Mouse (Mus musculus) lung, embryonic 14.5 days (tissue): ENCODE results near the gene Pced1a. TPM values are rescaled to one million over a fixed set of nuclear protein-coding genes. Genes with fewer than 3 reads are reported as not detected.
A peak's percentile ranks its signal among the peaks of the same experiment; 100 is the strongest.

Experiments
- ATAC-seq: fragments of 200-750 bp; cut with Nextera tagmentation; 2 replicates; pipeline ENCODE4 v1.8.0; 2017; ENCODE audit warnings: mild to moderate bottlenecking, moderate TSS enrichment, moderate library complexity; ENCODE audit not compliant: insufficient read depth
- DNase-seq: peaks from one replicate; pipeline ENCODE4 v3.0.0-alpha.2; 2015
- H3K27ac ChIP-seq: fragments of 300-500 bp; sonication (generic); 2 replicates; pipeline ENCODE4 v1.5.1; 2014; ENCODE audit warnings: low read depth, mild to moderate bottlenecking, moderate library complexity
- H3K27me3 ChIP-seq: fragments of 300-500 bp; sonication (generic); 2 replicates; pipeline ENCODE4 v1.6.1; 2014; ENCODE audit warnings: low read length, control low read depth; ENCODE audit not compliant: insufficient read depth
- H3K36me3 ChIP-seq: fragments of 300-500 bp; sonication (generic); 2 replicates; pipeline ENCODE4 v1.6.1; 2014; ENCODE audit warnings: control low read depth; ENCODE audit not compliant: insufficient read depth
- H3K4me1 ChIP-seq: fragments of 300-500 bp; sonication (generic); 2 replicates; pipeline ENCODE4 v1.6.1; 2014; ENCODE audit warnings: antibody characterized with exemption, control low read depth; ENCODE audit not compliant: insufficient read depth
- H3K4me2 ChIP-seq: fragments of 300-500 bp; sonication (generic); 2 replicates; pipeline ENCODE4 v1.6.1; 2014; ENCODE audit warnings: mild to moderate bottlenecking
- H3K4me3 ChIP-seq: fragments of 300-500 bp; sonication (generic); 2 replicates; pipeline ENCODE4 v1.5.1; 2014; ENCODE audit warnings: low read depth, low read length
- H3K9ac ChIP-seq: fragments of 300-500 bp; sonication (generic); 2 replicates; pipeline ENCODE4 v1.6.1; 2014
- H3K9me3 ChIP-seq: fragments of 300-500 bp; sonication (generic); 2 replicates; pipeline ENCODE4 v1.6.1; 2016; ENCODE audit warnings: low read depth, low read length, control low read depth
- CTCF ChIP-seq: IDR thresholded peaks from 2 replicates; pipeline ENCODE4 v1.5.1; 2016; ENCODE audit warnings: antibody characterized with exemption, low read depth
- WGBS: fragments of 180-500 bp; shearing (Covaris S2); extraction: QIAGEN DNeasy Blood & Tissue Kit; methylation state at CpG from one replicate; pipeline ENCODE4 v1.1.7; 2014; 5-methylcytosine and 5-hydroxymethylcytosine counted together
- polyA plus RNA-seq: library from polyadenylated mRNA; unstranded; fragments of >200 nt; fragmentation: Nextera tagmentation; extraction: Ambion mirVana; gene quantifications from 2 replicates; pipeline ENCODE4 v1.2.1, GENCODE M21; 2014

Pced1a gene
- polyA plus RNA-seq, 1 experiment from 2014 or later, result 13.5 TPM

DNA sequence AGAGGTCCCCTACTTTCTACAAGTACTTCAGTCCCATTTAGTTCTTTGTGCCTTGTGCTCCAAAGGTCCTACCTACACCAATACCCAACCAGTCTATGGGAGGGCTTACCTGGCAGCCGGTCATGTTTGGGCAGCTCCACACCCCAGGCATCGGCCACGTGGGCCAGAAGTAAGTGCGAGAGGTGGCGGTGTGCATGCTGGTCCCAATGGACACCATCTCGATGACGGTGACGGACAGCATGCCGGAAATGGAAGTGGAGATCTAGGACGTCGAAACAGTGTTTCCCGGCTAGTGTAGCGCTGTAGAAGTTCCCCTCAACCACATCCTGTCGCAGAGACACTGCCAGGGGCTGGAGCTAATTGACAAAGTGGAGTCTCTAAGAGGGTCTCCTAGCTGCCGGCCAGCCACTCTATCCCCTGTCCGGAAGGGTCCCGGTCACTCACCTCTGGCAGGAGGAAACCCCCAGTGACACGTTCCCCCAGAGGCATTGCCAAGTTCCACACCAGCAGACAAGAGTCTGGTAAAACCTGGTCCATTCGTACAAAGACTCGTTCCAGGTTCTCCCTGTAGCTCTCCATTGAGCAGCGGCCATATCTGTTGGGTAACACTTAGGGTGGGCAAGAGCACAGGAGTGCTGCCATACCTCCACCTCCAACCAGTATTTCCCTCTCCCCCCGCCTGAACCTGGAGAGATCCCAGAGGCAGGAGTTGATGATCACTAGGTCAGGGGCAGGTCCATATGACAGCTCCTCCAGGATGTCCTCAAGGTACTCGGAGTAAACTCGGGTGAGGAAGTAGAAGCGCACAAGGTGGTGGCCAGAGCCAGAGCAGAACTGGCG is 2.5 kb downstream of the Pced1a start:
- peaks cover 14% of the 10 kb centered on the region; the same call in 1 of the 2 replicates for H3K4me1 ChIP-seq
- no peak for ATAC-seq
- H3K27ac ChIP-seq, result no peak overlapping the region
- no peak overlapping the region for H3K9ac ChIP-seq
- H3K4me2 ChIP-seq, result no peak overlapping the region
- no peak for TF ChIP-seq CTCF
- WGBS, result 95% methylated on average over 26 of the region's 26 CpGs
- no peaks in the 10 kb centered on the region for H3K9me3 ChIP-seq
- no peak overlapping the region for H3K4me3 ChIP-seq
- no peaks in the 10 kb centered on the region for H3K27me3 ChIP-seq
- DNase-seq, result no peak
- peaks cover 23% of the 10 kb centered on the region; the same call in 1 of the 2 replicates for H3K36me3 ChIP-seq

DNA sequence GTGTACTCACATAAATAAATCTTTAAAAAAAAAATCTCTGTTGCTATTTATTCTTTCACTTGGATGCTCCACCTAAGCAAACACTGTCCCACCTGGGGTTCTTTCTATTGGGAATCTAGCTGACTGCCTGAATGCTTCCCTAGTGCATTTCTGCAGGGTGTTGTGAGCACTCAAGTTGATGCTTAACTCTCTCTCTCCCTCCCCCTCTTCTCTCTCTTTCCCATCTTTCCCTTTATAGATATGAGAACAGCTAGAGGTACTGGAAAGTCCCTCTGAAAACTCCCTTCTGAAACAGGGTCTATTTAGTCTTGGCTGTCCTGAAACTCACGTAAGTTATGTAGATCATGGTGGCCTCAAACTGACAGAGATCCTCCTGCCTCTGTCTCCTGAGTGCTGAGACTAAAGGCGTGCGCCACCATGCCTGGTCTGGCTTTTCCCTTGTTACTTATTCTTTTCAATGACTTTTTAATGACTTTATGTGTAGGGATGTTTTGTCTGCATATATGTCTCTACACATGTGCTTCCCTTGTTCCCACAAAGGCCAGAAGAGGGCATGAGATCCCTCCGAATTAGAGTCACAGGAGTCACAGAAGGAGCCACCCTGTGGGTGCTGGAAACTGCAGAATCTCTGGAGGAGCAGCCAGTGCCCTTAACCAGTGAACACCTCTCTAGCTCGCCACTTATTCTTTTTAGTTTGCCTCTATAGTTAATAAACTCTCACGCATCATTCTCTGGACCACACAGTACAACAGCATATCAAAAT is 10.2 kb downstream of the Pced1a start:
- no peak overlapping the region for H3K4me2 ChIP-seq
- WGBS, result 72% methylated on average over 6 of the region's 6 CpGs
- peaks cover 10% of the 10 kb centered on the region; the same call in 1 of the 2 replicates for H3K36me3 ChIP-seq
- H3K4me3 ChIP-seq, result no peak overlapping the region
- TF ChIP-seq CTCF, result 0 out of 2 replicates have a peak, but pooled peaks have one; percentile 32
- H3K9me3 ChIP-seq, result no peaks in the 10 kb centered on the region
- H3K4me1 ChIP-seq, result no peaks in the 10 kb centered on the region
- no peak overlapping the region for H3K9ac ChIP-seq
- no peaks in the 10 kb centered on the region for H3K27me3 ChIP-seq
- no peak for ATAC-seq
- H3K27ac ChIP-seq, result no peak overlapping the region
- peak; percentile 26 for DNase-seq

GRCm38 (mm10) chr2:130412775-130413174 is 11.7 kb downstream of the Pced1a start:
- H3K4me2 ChIP-seq, result no peak overlapping the region
- no peak for ATAC-seq
- TF ChIP-seq CTCF, result no peak
- H3K4me3 ChIP-seq, result no peak overlapping the region
- no peaks in the 10 kb centered on the region for H3K36me3 ChIP-seq
- WGBS, result 65% methylated on average over 3 of the region's 3 CpGs
- H3K27ac ChIP-seq, result no peak overlapping the region
- H3K27me3 ChIP-seq, result no peaks in the 10 kb centered on the region
- H3K9me3 ChIP-seq, result no peaks in the 10 kb centered on the region
- DNase-seq, result no peak
- H3K9ac ChIP-seq, result no peak overlapping the region
- H3K4me1 ChIP-seq, result no peaks in the 10 kb centered on the region

- H3K4me2 ChIP-seq, result no peak overlapping the region
Measured at GRCm38 (mm10) chr2:130411558-130412495, 12.7 kb downstream of the Pced1a start.

DNA sequence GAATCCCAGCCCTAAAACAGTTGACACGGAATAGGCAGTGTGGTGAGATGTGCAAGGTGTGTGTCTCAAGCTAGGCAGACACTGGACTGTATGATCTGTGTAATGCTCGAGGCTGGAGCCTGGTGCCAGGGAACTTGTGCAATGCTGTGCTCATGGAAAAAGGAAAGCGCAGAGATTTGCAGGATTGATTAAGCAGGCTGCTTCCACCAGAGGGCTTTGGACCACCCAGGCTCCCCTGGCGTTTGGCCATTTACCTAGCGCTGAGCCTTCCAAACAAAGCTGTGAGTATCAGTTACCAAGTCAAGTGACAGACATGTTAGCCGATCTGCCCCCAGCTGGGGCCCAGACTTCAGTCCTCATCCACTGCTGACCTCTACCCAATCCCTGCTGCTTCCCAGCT is 16.3 kb downstream of the Pced1a start:
- Histone ChIP-seq H3K4me3 (no peak overlapping the region), H3K9me3 (no peaks in the 10 kb centered on the region), H3K27me3 (no peaks in the 10 kb centered on the region), H3K4me1 (no peaks in the 10 kb centered on the region), H3K9ac (no peak overlapping the region), H3K27ac (no peak overlapping the region), H3K4me2 (no peak overlapping the region), H3K36me3 (no peaks in the 10 kb centered on the region)
- DNase-seq, result peak; percentile 79
- no peak; the same call in 1 of the 2 replicates for TF ChIP-seq CTCF
- ATAC-seq, result peak; percentile 51; the same call in 1 of the 2 replicates
- WGBS, result 9% methylated on average over 6 of the region's 6 CpGs

More at GRCm38 (mm10) chr2:130411558-130412495, 12.7 kb downstream of the Pced1a start:
- no peaks in the 10 kb centered on the region for H3K4me1 ChIP-seq
- ATAC-seq (peak; percentile 86), DNase-seq (peak; percentile 95)
- H3K4me3 ChIP-seq, result no peak overlapping the region
- H3K27ac ChIP-seq, result no peak overlapping the region
- H3K9me3 ChIP-seq, result no peaks in the 10 kb centered on the region
- peak; percentile 94 for TF ChIP-seq CTCF
- H3K9ac ChIP-seq, result no peak overlapping the region
- H3K27me3 ChIP-seq, result no peaks in the 10 kb centered on the region
- WGBS, result 36% methylated on average over 16 of the region's 16 CpGs
- H3K36me3 ChIP-seq, result no peaks in the 10 kb centered on the region

- Histone ChIP-seq H3K27ac (no peak within 1 kb of the TSS), H3K4me1 (no peaks in the 10 kb centered on the region), H3K4me3 (no peak within 1 kb of the TSS), H3K4me2 (no peak within 1 kb of the TSS), H3K9ac (no peak within 1 kb of the TSS), H3K36me3 (no peaks in the 10 kb centered on the region), H3K9me3 (no peaks in the 10 kb centered on the region), H3K27me3 (no peaks in the 10 kb centered on the region)
- DNase-seq (no peak), ATAC-seq (no peak)
- TF ChIP-seq CTCF, result no peak
- 83% methylated on average over 2 of the region's 2 CpGs for WGBS
Measured at GRCm38 (mm10) chr2:130406178-130406577, 18.3 kb downstream of the Pced1a start, which contains the start of gene Tmem239. Gene Tmem239 (plus strand): TSS chr2:130406478.
